Mouse (Mus musculus): ENCODE measurements at regions not wholly inside any gene's neighbourhood (a gene's known extent, or its start where the extent isn't known, plus 50 kb on each side); places are given as distances from the start of the nearest gene placed in this dataset.
A peak's percentile ranks its signal among the peaks of the same experiment; 100 is the strongest.

DNA sequence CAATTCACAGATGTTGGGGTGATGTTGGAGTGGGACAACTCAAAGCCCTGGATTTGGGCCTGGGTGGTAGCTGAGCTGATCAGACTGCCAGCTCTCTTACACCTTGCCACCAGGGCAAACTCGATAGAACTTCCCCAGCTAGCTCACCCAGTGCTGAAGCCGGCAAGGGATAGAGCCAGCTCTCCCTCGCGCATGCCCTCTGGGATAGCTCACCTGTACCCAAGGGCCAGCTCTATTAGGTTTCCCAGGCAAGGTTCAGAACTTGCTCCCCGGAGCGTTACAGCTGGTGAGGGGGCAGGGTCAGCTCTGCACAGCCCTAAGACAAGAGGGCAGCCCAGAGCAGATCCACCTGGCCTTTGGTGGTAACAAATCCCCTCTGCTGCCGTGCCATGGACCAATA is 54.1 kb upstream of the 1700012A03Rik start:
- WGBS: 88% methylated on average over 7 of the region's 7 CpGs
- H3K27ac ChIP-seq: no peak overlapping the region
- no peaks in the 10 kb centered on the region for H3K9me3 ChIP-seq (replicated peaks)
- no peaks in the 10 kb centered on the region for H3K27me3 ChIP-seq (ENCODE audit: low read depth, poor library complexity, severe bottlenecking)
- no peaks in the 10 kb centered on the region for H3K4me1 ChIP-seq
- no peak for DNase-seq (ENCODE audit: low spot score)
- no peak overlapping the region for H3K4me3 ChIP-seq
- H3K36me3 ChIP-seq: no peaks in the 10 kb centered on the region

DNA sequence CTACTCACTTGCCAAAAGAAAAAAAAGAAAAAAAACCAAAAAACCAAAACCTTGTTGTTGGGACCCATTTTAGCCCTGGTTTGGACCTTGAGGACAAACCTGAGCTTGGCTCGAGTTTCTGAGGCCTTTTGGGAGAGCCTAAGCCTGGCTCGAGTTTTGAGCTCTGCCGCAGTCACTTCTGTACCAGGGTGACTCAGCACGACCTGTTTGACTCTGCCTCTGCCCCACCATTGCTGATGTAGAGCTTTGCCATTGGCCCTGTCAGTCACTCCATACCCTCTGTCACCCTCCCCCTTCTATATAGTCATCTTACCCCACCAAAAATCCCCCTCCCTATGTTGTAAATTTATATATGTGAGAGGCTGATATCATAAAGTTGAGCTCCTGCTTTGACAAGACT is 54.8 kb upstream of the 1700012A03Rik start:
- 84% methylated on average over 4 of the region's 4 CpGs for WGBS
- no peaks in the 10 kb centered on the region for H3K9me3 ChIP-seq (replicated peaks)
- DNase-seq (ENCODE audit: low spot score): no peak

DNA sequence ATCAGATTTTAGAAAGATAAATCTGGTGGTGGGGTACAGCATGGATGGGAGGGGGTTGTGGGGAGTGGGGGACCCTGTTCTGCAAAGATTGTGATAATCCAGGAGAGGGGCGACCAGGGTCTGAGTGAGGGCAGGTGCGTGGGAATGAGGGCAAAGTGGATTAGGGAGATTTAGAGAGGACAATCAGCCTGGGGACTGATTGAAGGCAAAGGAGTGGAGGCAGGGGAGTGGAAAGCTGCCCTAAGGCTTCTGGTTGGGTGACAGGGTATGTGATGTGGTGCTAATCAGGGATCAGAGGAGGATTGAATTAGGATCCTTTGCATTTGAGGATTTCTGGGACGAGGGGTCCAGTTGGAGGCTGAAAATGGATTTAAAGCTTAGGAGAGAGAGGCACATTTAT is 64.3 kb upstream of the 1700012A03Rik start:
- Histone ChIP-seq H3K36me3 (no peaks in the 10 kb centered on the region), H3K4me1 (no peaks in the 10 kb centered on the region), H3K4me3 (no peak overlapping the region), H3K9me3 (replicated peaks) (no peaks in the 10 kb centered on the region), H3K27me3 (ENCODE audit: low read depth, poor library complexity, severe bottlenecking) (no peaks in the 10 kb centered on the region), H3K27ac (no peak overlapping the region)
- WGBS: 64% methylated on average over 3 of the region's 3 CpGs
- no peak for DNase-seq (ENCODE audit: low spot score)

More for the DNA sequence above, 54.8 kb upstream of the 1700012A03Rik start:
- Histone ChIP-seq H3K27me3 (ENCODE audit: low read depth, poor library complexity, severe bottlenecking) (no peaks in the 10 kb centered on the region), H3K36me3 (no peaks in the 10 kb centered on the region), H3K27ac (no peak overlapping the region), H3K4me3 (no peak overlapping the region), H3K4me1 (no peaks in the 10 kb centered on the region)

DNA sequence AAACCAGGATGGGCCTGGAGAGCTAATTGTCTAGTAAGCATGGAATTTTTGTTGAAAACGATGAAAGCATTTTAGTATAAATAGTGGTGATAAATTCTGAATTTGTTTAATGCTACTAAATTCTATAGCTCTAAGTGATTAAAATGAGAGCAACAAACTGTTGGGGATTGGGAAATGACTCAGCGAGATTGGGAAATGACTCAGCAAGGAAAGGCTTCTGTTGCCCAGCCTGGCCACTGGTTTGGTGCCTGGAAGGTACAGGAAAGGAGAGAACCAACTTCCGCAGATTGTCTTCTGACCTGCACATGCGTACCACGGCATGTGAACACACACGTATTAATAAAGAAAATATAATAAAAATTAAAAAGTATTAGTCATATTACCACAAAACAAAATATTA is 73.3 kb upstream of the 1700012A03Rik start:
- Histone ChIP-seq H3K4me3 (no peak overlapping the region), H3K27ac (no peak overlapping the region), H3K4me1 (no peaks in the 10 kb centered on the region), H3K36me3 (no peaks in the 10 kb centered on the region), H3K9me3 (replicated peaks) (no peaks in the 10 kb centered on the region), H3K27me3 (ENCODE audit: low read depth, poor library complexity, severe bottlenecking) (no peaks in the 10 kb centered on the region)
- WGBS: 91% methylated on average over 6 of the region's 6 CpGs
- no peak for DNase-seq (ENCODE audit: low spot score)

DNA sequence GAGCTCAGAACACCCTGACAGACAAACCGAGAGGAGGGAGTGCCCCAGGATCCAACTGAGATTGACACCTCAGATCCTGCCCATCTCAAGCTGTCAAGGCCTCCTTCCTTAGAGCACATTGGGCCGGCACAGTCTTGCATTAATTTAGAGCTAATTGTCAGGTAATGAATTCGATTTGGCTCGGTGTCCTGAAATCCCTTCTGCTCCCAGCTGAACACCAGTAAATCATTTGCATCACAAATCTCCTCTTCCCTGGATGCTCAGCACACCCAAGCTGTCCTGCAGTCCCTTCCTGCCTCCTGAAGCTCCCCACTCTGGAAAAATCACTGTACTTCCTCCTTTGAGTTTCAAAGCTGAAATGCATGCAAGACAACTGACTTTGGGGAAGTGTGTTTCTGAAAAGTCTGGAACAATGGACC is 102.0 kb upstream of the 1700012A03Rik start:
- H3K4me1 ChIP-seq: no peaks in the 10 kb centered on the region
- H3K4me3 ChIP-seq: no peak overlapping the region
- H3K27me3 ChIP-seq (ENCODE audit: low read depth, poor library complexity, severe bottlenecking): no peaks in the 10 kb centered on the region
- H3K9me3 ChIP-seq (replicated peaks): no peaks in the 10 kb centered on the region
- H3K36me3 ChIP-seq: no peaks in the 10 kb centered on the region
- no peak overlapping the region for H3K27ac ChIP-seq
- 28% methylated on average over 4 of the region's 4 CpGs for WGBS
- no peak for DNase-seq (ENCODE audit: low spot score)

DNA sequence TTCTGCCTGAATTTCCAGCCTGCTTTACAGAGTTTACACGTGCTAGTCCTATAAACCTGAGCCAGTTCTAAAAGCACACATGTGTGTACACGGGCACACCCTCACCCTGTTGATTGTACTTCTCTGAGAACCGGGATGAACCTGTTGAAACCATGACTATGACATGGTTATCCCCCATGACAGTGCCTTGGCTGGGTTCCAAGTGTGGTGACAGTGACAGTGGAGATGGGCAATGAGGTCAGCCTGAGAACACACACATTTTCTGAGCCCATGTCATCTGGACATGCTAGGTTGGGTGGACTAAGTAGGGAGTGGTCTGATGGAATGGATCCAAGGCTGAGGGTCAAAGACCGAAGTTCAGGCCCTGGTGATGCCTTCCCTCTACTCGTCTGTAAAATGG is 103.5 kb upstream of the 1700012A03Rik start:
- no peak overlapping the region for H3K4me3 ChIP-seq
- no peaks in the 10 kb centered on the region for H3K36me3 ChIP-seq
- H3K9me3 ChIP-seq (replicated peaks): no peaks in the 10 kb centered on the region
- no peaks in the 10 kb centered on the region for H3K27me3 ChIP-seq (ENCODE audit: low read depth, poor library complexity, severe bottlenecking)
- H3K27ac ChIP-seq: no peak overlapping the region
- WGBS: 89% methylated on average over 5 of the region's 5 CpGs
- H3K4me1 ChIP-seq: no peaks in the 10 kb centered on the region
- DNase-seq (ENCODE audit: low spot score): no peak

DNA sequence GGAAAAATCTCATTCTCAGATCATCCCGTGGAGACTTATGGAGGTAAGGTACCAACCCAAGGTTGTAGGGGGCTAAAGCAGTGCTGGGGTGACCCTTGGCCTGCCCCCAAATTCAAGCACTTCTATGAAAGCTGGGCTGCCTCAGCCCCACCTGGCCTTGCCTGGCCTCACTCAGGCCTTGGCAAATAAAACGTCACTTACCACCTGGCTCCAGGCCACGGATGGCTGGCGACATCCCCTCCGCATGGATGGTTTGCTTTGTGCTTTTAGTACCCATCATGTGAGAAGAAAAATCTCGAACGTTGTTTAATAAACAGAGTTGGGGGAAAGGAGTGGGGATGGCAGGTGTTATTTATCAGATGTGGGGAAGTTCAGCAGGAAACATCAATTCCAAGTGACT is 104.7 kb upstream of the 1700012A03Rik start:
- Histone ChIP-seq H3K9me3 (replicated peaks) (no peaks in the 10 kb centered on the region), H3K36me3 (no peaks in the 10 kb centered on the region), H3K4me3 (no peak overlapping the region), H3K27me3 (ENCODE audit: low read depth, poor library complexity, severe bottlenecking) (no peaks in the 10 kb centered on the region), H3K4me1 (no peaks in the 10 kb centered on the region), H3K27ac (no peak overlapping the region)
- no peak for DNase-seq (ENCODE audit: low spot score)
- 81% methylated on average over 7 of the region's 7 CpGs for WGBS

DNA sequence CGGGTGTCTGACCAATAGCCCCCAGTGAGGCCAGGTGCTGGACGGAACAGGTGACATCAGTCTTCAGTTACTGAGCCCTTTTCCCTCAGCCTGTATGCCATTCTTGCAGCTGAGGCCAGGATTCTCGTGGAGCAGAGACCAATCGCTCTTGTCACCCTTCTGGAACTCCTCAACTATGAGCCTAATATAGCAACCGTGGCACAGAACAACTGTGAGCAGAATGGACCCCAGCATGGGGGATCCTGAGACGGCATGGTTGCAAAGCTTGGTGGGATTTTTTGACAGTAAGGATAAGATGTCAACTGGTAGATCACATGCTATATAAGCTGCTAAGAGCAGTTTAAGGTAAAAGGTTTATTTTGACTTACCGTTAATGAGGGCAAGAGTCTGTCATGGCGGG is 105.5 kb upstream of the 1700012A03Rik start:
- Histone ChIP-seq H3K27me3 (ENCODE audit: low read depth, poor library complexity, severe bottlenecking) (0 out of 2 replicates have a peak, but pooled peaks cover 4% of the 10 kb centered on the region), H3K4me1 (no peaks in the 10 kb centered on the region), H3K27ac (no peak overlapping the region), H3K4me3 (no peak overlapping the region), H3K36me3 (no peaks in the 10 kb centered on the region), H3K9me3 (replicated peaks) (no peaks in the 10 kb centered on the region)
- WGBS: 90% methylated on average over 8 of the region's 8 CpGs
- no peak for DNase-seq (ENCODE audit: low spot score)

DNA sequence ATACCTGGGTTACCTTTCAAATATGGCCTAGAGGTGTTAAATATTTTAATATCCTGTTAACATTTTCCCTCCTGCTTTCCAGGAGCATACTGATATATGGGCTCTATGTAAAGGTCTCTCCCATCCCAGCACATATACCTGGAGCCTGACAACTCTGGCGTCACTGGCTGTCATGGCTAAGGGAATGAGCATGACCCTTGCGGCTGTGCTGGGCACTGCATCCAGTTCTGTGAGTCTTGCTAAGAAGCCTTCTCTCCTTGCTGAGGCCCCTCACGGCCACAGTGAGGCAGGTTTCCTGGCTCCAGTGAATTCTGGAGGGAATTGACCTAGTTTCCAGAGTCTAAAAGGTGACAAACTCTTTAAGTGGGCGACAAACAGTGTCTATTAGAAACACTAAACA is 107.3 kb upstream of the 1700012A03Rik start:
- peaks cover 9% of the 10 kb centered on the region for H3K27me3 ChIP-seq (ENCODE audit: low read depth, poor library complexity, severe bottlenecking)
- H3K4me1 ChIP-seq: 0 out of 2 replicates have a peak, but pooled peaks cover 6% of the 10 kb centered on the region
- H3K27ac ChIP-seq: no peak overlapping the region
- H3K36me3 ChIP-seq: no peaks in the 10 kb centered on the region
- no peak for DNase-seq (ENCODE audit: low spot score)
- 55% methylated on average over 4 of the region's 4 CpGs for WGBS
- H3K4me3 ChIP-seq: no peak overlapping the region
- H3K9me3 ChIP-seq (replicated peaks): no peaks in the 10 kb centered on the region

DNA sequence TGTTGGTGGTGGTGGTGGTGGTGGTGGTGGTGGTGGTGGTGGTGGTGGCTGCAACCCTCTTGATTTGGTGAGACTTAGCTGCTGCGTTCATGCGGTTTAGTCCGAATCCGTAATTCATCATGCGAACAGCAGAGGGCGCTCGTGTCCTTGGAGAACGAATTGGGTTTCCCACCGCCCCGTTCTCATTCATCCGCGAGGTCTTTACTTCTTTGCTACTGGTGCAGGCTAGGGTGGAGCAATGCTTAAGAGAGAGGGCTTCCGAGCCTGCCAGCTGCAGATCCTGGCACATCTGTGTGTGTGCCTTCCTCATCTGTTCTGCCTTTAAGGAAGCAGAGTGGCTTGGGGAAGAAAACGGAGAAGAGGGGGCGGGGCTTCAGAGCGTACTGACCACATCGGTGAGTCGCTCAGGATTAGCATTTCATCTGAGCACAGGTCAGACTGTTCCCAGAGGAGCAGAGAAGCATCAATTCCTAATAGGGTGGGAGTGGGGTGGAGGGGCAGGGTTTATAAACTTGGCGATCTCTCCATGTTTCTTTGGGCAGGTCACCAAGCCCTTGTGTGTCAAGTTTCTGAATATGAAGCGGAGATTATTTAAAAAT is 111.7 kb upstream of the 1700012A03Rik start:
- WGBS: 9% methylated on average over 20 of the region's 20 CpGs
- peaks cover 9% of the 10 kb centered on the region for H3K27me3 ChIP-seq (ENCODE audit: low read depth, poor library complexity, severe bottlenecking)
- peak; percentile 94 for DNase-seq (ENCODE audit: low spot score)
- peaks cover 19% of the 10 kb centered on the region; the same call in 1 of the 2 replicates for H3K4me1 ChIP-seq
- H3K4me3 ChIP-seq: peak overlapping the region; percentile 50
- H3K27ac ChIP-seq: no peak overlapping the region
- no peaks in the 10 kb centered on the region for H3K9me3 ChIP-seq (replicated peaks)
- H3K36me3 ChIP-seq: no peaks in the 10 kb centered on the region

DNA sequence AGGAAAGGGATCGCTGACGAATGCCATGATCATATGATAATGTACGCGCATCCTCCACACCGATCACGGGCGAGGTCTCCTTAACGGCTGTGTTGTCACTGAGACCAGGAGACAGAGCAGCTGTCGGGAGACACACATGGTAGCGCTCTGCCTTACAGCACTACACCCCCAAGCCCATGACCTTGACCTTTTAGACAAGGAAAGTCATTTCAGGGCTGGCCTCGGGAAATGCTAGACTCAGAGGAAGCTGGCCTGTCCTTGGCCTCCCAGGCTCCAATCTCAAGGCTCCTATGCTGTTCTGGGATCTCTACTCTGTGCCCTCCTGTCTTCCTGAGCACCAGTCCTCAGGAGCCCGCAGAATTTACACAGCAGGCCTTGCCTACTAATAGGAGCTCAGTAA is 112.9 kb upstream of the 1700012A03Rik start:
- 84% methylated on average over 12 of the region's 12 CpGs for WGBS
- H3K4me1 ChIP-seq: peaks cover 19% of the 10 kb centered on the region; the same call in 1 of the 2 replicates
- no peaks in the 10 kb centered on the region for H3K36me3 ChIP-seq
- H3K27ac ChIP-seq: no peak overlapping the region
- no peak for DNase-seq (ENCODE audit: low spot score)
- H3K27me3 ChIP-seq (ENCODE audit: low read depth, poor library complexity, severe bottlenecking): peaks cover 9% of the 10 kb centered on the region
- no peaks in the 10 kb centered on the region for H3K9me3 ChIP-seq (replicated peaks)
- no peak overlapping the region for H3K4me3 ChIP-seq

DNA sequence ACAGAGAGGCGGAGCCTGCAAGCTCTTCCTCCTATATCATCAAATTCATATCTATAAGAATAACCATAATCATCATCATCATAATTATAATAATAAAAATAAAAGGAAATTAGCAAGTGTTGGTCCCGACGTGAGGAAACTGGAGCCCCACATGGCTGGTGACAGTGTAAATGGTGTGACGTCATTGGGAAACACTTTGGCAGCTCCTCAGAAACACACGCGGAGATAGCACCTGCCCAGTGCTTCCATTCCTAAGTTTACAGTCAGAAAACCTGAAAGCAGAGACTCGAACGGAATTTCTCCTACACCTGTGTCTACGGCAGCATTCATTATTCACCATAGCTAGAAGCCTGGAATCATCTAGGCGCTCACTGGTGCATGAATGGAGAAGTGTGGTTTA is 115.2 kb upstream of the 1700012A03Rik start:
- Histone ChIP-seq H3K27ac (no peak overlapping the region), H3K27me3 (ENCODE audit: low read depth, poor library complexity, severe bottlenecking) (peaks cover 8% of the 10 kb centered on the region), H3K4me3 (no peak overlapping the region), H3K36me3 (no peaks in the 10 kb centered on the region), H3K9me3 (replicated peaks) (no peaks in the 10 kb centered on the region), H3K4me1 (peaks cover 19% of the 10 kb centered on the region; the same call in 1 of the 2 replicates)
- 91% methylated on average over 10 of the region's 10 CpGs for WGBS
- DNase-seq (ENCODE audit: low spot score): no peak

DNA sequence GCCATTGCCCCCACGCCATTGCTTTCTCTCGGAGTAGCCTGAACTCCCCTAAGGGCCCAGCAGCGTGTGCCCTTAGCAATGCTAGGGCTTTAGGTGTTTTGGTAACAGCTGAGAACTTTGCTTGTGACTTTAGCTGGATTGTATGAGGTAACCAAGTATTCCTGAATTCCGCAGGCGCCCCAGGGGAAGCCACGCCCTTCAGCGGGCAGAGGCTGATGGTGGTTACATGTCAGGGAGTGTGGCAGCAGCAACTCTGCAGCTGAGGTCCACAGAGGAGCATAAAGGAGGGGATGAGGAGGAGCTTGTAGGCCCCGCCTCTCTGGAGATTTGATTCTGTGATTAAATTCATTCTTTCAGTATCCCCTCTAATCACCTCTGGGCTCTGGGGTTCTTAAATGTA is 116.1 kb upstream of the 1700012A03Rik start:
- Histone ChIP-seq H3K36me3 (no peaks in the 10 kb centered on the region), H3K27me3 (ENCODE audit: low read depth, poor library complexity, severe bottlenecking) (peaks cover 3% of the 10 kb centered on the region), H3K4me3 (no peak overlapping the region), H3K27ac (no peak overlapping the region), H3K4me1 (peaks cover 19% of the 10 kb centered on the region; the same call in 1 of the 2 replicates), H3K9me3 (replicated peaks) (no peaks in the 10 kb centered on the region)
- no peak for DNase-seq (ENCODE audit: low spot score)
- WGBS: 80% methylated on average over 8 of the region's 8 CpGs

DNA sequence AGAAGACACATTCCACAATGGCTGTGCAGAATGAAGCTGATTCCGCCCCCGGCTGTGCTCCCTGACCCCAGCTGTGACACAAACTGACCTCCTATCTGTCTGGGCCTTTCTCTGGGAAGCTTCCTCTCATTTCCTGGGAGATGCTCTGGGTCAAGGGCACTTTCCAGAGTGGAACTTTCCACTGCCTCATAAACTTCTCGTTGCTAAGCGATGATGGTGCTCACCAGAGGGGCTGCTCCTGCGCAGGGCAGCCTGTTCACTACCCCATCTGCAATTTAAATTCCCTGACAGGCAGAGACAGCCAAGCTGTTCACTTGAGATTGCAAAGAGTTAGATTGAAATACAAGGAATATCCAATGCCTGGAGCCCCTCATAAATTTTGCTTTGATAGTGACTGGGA is 116.7 kb upstream of the 1700012A03Rik start:
- no peak for DNase-seq (ENCODE audit: low spot score)
- Histone ChIP-seq H3K9me3 (replicated peaks) (no peaks in the 10 kb centered on the region), H3K4me1 (peaks cover 14% of the 10 kb centered on the region; the same call in 1 of the 2 replicates), H3K27me3 (ENCODE audit: low read depth, poor library complexity, severe bottlenecking) (no peaks in the 10 kb centered on the region), H3K36me3 (no peaks in the 10 kb centered on the region), H3K4me3 (no peak overlapping the region), H3K27ac (no peak overlapping the region)
- 70% methylated on average over 5 of the region's 5 CpGs for WGBS
